Mouse (Mus musculus) CD4-positive helper T cell, adult 2 months (primary cell): ENCODE data around the gene Polr2h.
A peak's percentile ranks its signal among the peaks of the same experiment; 100 is the strongest.
"Not testable (repeated sequence)": the region's sequence is repeated elsewhere in the genome, so short reads cannot be mapped to it uniquely, and the experiment has no call there.

Source experiments
- DNase-seq: peaks from one replicate; pipeline ENCODE4 v3.0.0-alpha.2; 2012; ENCODE audit warnings: low read depth, missing footprints, low spot score

The Polr2h gene

DNA sequence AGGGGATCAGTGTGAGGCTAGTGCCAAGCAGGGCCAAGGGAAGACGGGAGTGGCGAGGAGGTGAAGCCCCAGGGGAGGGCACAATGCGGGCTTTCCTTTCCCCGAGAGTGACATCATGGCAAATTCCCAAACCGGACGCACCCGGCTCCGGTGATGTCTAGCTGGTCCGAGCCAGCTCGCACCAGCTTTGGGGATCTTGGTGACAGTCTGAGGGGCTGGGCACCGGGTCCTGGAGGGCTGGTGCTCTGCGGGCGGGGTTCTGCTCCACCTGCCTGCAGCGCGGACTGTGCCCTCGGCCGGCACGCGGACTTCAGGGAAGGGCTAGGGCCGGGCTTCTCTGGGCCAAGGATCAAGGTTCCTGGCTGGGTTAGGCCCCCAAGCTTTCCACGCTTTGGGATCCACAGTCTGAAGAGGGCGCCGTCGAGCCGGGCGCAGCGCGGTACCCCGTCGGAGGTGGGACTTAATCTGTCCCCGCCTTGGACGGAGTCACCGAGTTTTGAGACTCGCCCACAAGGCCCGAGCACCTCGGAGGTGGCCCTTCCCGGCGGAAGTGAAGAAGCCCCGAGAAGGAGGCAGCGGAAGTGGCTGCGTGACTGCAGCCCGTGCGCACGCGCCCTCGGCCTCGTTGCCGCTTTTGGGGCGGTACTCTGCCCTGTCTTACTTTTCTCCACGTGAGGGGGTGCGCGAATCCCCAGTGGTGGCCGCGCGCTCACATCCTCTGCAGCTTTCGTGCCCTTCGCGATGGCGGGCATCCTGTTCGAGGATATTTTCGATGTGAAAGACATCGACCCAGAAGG, at the start of gene Polr2h, which contains the start of gene Clcn2:
Gene Polr2h (plus strand): TSS at position 485 of the 797 bp plus-strand sequence.
Gene Clcn2 (minus strand): TSS at position 566 of the 797 bp plus-strand sequence.
- DNase-seq = peak; percentile 99

- not testable (repeated sequence) for DNase-seq
Measured at GRCm38 (mm10) chr16:20668013-20668412, 49.5 kb upstream of the Polr2h start, which contains the start of gene Eif4g1. Eif4g1 (plus strand) TSS chr16:20668313.

DNA sequence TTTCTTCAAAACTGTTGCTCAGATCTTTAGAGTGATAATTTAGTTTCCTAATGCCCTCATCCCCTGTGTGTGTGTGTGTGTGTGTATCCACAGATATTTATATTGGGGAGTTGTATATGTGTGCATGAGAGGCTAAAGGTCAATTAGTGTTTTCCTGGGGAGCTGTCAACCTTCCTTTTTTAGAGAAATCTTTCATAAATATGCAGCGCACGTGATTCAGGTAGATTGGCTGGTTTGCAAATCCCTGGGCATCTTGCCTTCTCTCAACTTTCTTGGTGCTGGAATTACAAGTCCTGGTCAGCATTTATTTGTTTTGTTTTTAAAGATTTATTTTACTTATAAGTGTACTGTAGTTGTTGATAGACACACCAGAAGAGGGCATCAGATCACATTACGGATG, 47.2 kb upstream of the Polr2h start:
- no peak for DNase-seq

- DNase-seq = peak; percentile 42
Measured at GRCm38 (mm10) chr16:20671886-20672285, 45.6 kb upstream of the Polr2h start.

DNA sequence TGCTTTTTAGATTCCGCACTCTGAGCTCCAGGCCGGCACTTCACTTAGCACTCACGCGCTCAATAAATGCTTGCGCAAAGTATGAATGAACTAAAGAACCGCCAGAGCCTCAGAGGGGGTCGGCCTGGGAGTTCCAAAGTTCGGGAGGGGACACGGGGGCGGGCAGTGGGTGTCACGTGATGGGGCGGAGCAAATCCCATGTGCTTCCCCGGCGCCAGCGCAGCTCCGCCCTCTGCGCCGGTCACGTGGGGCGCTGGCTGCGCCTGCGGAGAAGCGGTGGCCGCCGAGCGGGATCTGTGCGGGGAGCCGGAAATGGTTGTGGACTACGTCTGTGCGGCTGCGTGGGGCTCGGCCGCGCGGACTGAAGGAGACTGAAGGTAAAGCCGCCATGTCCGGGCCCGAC, 45.0 kb upstream of the Polr2h start:
- peak; percentile 96 for DNase-seq

GRCm38 (mm10) chr16:20672965-20673705, 44.3 kb upstream of the Polr2h start:
- DNase-seq = peak; percentile 69

- DNase-seq = peak; percentile 21
Measured at GRCm38 (mm10) chr16:20673706-20674303, 43.7 kb upstream of the Polr2h start.

DNA sequence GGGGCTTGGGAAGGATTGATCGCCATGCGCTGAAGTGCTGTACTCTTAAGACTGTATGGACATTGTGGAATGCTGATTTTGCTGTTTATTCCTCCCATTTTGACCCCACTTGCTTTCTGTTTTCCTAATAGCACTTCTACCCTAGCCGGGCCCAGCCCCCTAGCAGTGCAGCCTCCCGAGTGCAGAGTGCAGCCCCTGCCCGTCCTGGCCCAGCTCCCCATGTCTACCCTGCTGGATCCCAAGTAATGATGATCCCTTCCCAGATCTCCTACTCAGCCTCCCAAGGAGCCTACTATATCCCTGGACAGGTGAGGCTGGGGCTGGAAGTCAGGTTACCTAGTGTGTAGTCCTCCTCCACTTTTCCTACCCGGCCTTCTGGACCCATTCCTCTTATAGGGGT, 42.3 kb upstream of the Polr2h start:
- DNase-seq = no peak

GRCm38 (mm10) chr16:20676702-20677101, 40.8 kb upstream of the Polr2h start:
- DNase-seq = peak; percentile 17

DNA sequence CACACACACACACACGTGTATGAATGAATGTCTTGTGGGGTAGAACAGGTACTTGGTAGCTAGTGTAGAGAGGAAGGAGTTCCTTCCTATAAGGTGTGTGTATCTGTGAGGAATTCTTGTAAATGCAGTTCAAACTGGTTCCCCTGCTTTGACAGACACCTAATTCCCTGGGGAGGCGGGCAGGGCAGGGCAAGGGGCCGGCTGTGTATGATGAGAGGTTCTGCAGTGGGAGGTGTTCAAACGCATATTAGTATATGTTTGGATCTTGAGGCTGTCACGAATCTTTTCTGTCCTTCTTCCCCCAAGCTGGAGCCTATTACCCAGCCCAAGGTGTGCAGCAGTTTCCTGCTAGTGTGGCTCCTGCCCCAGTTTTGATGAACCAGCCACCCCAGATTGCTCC, 40.1 kb upstream of the Polr2h start:
- DNase-seq = no peak

DNA sequence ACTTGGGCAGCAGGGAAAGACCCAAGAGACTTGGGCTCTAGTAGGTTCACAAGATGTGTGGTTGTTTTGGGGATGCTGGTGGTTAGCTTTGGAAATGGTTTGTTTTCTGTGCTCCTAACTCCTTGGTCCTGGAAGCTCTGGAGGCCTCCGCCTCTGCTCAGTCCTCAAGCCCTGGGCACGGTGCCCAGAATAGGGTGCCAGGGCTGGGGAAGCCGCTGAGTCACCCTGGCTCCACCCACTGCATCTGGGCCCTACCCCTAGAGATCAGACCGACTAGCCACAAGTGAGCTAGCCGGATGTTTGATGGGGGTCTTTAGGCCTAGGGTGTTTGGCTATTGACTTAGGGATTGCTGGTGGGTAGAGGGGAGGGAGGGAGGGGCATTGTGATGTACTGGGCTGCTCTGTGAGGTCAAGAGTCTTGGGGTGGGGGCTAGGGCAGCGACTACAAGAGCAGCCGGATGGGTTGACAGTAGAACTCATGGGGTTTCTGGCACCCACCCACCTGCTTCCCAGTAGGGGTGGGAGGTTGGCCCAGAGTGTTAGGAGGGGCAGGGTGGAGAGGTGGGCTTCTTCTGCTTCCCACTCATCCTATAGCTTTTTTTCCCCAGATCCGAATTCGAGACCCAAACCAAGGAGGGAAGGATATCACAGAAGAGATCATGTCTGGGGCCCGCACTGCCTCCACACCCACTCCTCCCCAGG, 39.3 kb upstream of the Polr2h start:
- DNase-seq = no peak

DNA sequence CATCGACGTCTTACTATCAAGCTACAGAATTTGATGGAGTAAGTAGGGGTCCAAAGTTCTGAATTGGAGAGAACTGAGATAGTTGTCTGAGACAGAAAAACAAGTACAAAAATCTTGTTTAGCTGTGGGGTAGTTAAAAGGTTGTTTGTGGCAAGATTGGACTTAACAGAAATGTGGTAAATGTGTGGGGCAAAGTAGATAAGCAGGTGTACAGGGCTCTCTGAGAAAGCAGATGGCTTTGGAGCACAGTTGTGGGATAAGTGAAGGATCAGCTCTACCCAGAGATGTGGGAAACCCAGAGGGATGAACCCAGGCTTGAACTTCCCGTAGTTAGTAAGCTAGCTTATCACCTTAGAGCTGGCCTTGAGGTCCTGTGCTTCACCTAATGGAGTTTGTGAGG, 26.7 kb upstream of the Polr2h start:
- DNase-seq = no peak

DNA sequence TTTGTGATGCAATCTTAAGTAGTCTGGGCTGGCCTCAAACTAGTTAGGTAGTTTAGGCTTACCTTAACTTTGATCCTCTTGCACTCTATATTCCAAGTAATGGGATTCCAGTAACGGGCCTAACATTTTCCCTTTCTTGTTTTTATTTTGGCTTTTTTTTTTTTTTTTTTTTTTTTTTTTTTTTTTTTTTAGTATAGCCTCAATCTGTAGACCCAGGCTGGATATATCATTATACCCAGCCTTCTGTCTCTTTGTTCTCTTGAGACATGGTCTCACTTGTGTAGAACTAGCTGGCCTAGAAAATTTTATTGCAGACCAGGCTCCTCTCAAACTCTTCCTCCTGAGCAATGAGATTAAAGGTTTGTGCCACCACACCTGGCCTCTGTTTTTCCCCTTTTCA, 25.8 kb upstream of the Polr2h start:
- no peak for DNase-seq

- DNase-seq = peak; percentile 17
Measured at GRCm38 (mm10) chr16:20692241-20692965, 25.1 kb upstream of the Polr2h start.

DNA sequence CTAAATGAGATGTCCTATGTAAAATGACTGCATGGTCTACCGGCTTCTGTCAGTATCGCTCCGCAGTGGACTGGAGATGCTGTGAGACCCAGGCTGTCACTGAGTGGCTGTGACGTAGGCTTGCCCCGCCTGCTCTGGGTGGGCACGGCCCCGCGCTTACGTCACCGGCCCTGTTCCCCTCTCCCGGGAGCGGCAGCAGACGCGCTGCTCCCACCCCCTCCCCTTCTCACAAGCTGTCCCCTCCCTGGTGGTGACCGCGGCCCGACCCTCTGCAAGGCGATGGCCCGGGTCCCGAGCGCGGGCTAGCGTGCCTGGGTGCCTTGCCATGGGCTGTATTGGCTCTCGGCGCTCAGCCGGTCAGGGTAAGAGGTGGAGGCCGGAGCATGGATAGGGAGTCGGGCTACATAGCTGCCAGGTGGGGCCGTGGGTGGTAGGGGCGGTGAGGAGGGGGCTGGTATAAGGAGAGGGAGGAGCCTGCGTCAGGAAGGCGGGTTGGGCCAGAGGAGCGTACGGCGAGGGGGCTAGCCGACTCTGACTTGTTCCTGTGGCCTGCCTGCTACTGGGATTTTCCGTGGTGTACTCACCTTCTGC, 24.3 kb upstream of the Polr2h start, which contains the start of gene Fam131a:
Gene Fam131a (plus strand): TSS at position 131 of the 591 bp plus-strand sequence.
- DNase-seq = peak; percentile 82

DNA sequence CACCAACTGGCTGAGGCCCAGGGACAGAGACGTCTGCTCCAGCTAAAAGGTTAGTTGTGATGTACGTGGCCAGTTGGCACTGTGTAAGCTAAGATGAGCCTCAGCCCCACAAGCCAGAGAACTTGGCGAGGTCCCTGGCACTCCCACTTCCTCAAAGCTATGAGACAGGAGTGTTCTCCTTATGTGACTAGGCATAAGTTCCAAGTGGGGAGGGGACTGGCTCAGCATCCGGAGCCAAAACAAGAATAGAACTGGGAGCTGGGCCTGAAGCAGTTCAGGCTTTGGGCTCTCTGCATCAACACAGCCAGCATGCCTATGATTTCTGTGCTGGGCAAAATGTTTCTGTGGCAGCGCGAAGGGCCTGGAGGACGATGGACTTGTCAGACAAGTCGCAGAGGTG, 22.7 kb upstream of the Polr2h start:
- DNase-seq = no peak

- DNase-seq = peak; percentile 65
Measured at GRCm38 (mm10) chr16:20695622-20696323, 21.7 kb upstream of the Polr2h start.

- DNase-seq = no peak
Measured at GRCm38 (mm10) chr16:20699266-20699665, 18.2 kb upstream of the Polr2h start.

DNA sequence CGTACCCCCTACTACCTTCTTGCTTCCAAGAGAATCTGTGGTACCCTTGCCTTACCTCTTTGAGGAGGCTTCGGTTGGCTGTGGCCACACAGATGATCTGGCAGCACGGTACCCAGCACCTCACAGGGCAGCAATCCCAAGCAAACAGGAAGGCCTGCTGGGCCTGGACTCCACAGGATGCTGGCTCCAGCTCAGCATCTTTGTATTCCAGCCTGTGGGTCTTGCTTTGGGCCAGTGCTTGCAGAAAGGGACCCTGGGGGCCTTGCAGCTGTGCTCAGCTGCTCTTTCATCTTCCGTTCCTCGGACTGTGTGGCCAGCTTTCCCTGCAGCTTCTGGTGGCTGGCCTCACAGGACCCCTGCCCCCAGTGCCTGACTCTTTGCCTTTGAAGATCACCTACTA, 17.4 kb upstream of the Polr2h start:
- no peak for DNase-seq

DNA sequence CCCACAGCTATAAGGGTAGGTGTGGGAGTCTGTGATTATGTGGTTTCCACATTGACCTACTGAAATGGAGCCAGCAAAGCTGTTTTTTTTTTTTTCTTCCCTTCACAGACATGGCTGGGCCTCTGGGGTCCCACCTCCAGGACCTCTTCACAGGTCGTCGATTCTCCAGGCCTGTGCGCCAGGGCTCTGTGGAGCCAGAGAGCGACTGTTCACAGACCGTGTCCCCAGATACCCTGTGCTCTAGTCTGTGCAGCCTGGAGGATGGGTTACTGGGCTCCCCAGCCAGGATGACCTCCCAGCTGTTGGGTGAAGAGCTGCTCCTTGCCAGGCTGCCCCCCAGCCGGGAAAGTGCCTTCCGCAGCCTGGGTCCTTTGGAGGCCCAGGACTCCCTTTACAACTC, 16.1 kb upstream of the Polr2h start:
- DNase-seq = no peak
